Mouse (Mus musculus) c-Kit-positive CD71-negative TER-119-negative erythroid progenitor cells, embryonic 14.5 days (primary cell): Measurements from ENCODE around the gene Bax.

ENCODE experiments used
- DNase-seq: peaks from one replicate; pipeline ENCODE4 v3.0.0-alpha.2; 2013; ENCODE audit warnings: low read depth

Bax gene

DNA sequence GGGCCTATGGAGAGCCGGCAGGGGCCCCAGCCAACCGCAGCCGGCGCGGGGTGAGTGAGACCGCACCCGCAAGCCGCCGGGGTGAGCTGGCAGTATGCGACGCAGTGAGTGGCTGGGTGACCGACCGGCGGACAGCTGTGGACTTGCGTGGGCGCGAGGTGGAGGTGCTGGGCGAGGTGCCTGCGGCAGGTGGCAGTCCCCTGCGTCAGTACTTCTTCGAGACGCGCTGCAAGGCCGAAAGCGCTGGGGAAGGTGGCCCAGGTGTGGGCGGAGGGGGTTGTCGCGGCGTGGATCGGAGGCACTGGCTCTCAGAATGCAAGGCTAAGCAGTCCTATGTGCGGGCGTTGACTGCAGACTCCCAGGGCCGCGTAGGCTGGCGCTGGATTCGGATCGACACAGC lies 51.1 kb downstream of the Bax start:
- DNase-seq: no peak

DNA sequence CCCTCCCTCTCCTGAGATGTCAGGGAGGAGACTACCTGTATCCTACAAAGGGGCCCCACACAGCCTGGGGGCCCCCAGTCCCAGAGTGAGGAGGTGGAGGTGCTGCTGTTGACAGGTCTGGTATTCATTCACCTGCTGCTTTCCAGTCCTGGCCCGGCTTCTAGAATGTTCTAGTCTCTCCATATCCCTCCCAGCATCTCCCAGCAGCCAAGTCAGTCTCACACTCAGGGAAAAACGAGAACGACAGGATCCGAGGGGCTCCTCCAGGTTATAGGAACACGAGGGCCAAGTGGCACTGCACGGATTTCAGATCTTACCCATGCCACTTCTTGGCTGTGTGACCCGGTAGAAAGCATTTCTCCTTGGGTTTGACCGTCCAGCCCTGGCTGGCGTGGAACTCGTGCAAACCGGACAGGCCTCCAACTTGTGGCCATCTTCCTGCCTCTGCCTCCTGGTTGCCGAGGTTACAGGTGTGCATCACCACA lies 51.9 kb downstream of the Bax start:
- DNase-seq: no peak

DNA sequence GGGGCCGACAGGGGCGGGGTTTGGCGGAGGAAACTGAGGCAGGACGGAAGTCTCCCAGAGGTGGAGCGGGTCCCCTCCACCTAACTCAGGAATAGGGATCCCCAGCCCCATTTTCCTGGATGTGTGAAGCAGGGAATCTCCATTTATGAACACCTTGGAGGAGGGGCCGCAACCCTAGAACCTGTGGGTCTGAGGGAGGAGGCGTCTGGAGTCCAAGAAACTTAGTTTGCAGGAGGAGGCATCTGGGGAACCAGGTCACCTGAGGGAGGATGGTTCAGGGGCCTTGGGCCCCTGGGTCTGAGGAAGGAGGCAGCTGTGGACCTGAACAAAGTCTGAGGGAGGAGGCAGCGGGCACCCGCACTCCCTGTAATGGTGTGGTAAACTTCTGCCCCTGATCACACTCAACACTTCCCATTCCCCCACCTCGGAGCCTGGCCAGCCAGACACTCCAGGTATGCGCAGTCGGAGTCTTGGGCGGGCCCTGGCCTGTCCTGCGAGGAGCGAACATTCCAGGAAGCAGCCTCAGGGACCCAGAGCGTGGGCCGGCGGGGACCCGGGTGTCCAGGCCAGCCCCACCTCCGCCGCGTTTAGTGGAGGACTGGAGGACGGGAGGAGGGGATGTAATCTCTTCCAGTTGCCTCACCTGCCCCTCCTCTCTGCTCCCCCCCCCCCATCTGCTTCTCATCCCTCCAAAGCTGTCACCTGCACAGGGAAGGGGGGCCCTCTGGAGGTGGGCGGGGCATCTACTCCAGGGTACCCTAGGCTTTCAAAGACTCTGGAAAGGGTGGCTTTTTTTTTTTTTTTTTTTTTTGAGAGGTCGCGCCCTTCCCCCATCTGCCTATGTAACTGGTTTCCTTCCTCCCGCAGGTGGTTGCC lies 52.6 kb downstream of the Bax start:
- no peak for DNase-seq

DNA sequence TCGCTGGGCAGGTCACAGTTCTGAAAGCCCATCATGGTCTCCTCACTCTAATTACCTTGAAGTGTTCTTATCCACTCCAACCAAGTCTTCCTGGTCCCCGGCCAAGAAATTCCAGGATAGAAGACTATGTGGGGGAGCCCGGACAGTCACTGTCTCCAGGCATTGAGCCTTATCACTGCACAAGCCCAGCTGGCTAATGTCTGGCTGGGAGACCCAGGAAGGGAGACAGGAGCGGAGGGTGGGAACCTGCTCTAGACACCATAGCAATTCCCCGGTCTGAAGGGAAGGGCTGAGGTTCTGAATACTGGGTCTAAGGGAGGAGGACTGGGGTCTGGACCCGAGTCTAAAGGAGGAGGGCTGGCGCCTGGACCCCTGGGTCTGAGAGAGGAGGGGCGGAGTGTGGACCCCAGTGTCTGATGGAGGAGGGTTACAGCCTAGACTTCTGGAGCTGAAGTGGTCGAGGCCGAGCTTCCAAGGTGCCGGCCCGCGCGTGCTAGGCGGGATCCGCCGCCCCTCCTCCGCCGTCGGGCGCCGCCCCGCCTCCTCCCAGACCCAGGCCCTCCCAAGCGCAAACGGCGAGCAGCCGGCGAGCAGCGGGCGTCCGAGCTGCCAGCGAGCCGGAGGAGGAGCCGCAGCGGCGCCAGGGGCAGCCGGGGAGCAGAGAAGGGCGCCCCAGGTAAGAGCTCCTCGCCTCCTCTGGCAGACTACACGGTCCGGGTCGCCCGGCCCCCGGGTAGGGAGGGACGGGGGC lies 53.4 kb downstream of the Bax start, which contains the start of gene Ntf5:
TSS of gene Ntf5 (plus strand) at position 583 of the 751 bp plus-strand sequence.
- DNase-seq: no peak

DNA sequence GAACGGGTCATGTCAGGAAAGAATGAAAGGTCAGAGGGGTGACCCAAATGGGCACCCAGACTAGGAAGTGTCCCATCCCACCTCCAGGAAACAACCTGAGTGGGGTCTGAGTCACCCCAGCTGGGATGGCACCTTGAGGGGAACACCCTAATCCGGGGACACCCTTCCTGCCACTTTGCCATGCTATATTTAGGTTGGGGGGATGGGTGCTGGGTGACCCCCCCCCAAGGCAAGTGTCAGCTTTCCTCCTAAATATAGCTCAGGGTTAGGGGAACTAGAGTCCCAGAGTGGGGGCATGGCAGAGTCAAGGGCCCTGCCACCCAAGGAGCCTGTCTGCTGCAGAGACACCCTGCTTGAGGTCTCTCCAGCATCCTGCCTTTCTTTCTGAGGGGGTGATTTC lies 54.3 kb downstream of the Bax start:
- DNase-seq: no peak
